Mouse (Mus musculus) neural tube, embryonic 15.5 days (tissue): ENCODE data around the gene Lpp. TPM values are rescaled to one million over a fixed set of nuclear protein-coding genes. Genes with fewer than 3 reads are reported as not detected.

ENCODE experiments used
- ATAC-seq: fragments of 200-750 bp; cut with Nextera tagmentation; 2 replicates; pipeline ENCODE4 v1.8.0; 2017; ENCODE audit warnings: mild to moderate bottlenecking, moderate TSS enrichment, moderate library complexity; ENCODE audit not compliant: low FRiP score
- H3K27ac ChIP-seq: fragments of 300-500 bp; sonication (generic); replicated peaks from 2 replicates; pipeline ENCODE4 v1.5.1; 2015; ENCODE audit warnings: mild to moderate bottlenecking, inconsistent platforms
- H3K27me3 ChIP-seq: fragments of 300-500 bp; sonication (generic); replicated peaks from 2 replicates; pipeline ENCODE4 v1.6.1; 2015; ENCODE audit warnings: inconsistent platforms
- H3K36me3 ChIP-seq: fragments of 300-500 bp; sonication (generic); 2 replicates; pipeline ENCODE4 v1.6.1; 2015; ENCODE audit warnings: inconsistent platforms
- H3K4me1 ChIP-seq: fragments of 300-500 bp; sonication (generic); 2 replicates; pipeline ENCODE4 v1.6.1; 2015; ENCODE audit warnings: inconsistent platforms
- H3K4me2 ChIP-seq: fragments of 300-500 bp; sonication (generic); 2 replicates; pipeline ENCODE4 v1.6.1; 2015; ENCODE audit warnings: inconsistent platforms, mild to moderate bottlenecking, moderate library complexity
- H3K4me3 ChIP-seq: fragments of 300-500 bp; sonication (generic); replicated peaks from 2 replicates; pipeline ENCODE4 v1.5.1; 2015; ENCODE audit warnings: mild to moderate bottlenecking, inconsistent platforms
- H3K9ac ChIP-seq: fragments of 300-500 bp; sonication (generic); replicated peaks from 2 replicates; pipeline ENCODE4 v1.6.1; 2015; ENCODE audit warnings: mild to moderate bottlenecking, inconsistent platforms
- H3K9me3 ChIP-seq: fragments of 300-500 bp; sonication (generic); replicated peaks from 2 replicates; pipeline ENCODE4 v1.6.1; 2016; ENCODE audit warnings: inconsistent platforms
- WGBS: fragments of 180-500 bp; shearing (Covaris S2); methylation state at CpG from one replicate; pipeline ENCODE4 v1.1.7; 2015; ENCODE audit warnings: mixed read lengths; 5-methylcytosine and 5-hydroxymethylcytosine counted together
- polyA plus RNA-seq: library from polyadenylated mRNA; unstranded; fragments of >200 nt; fragmentation: Nextera tagmentation; extraction: Ambion mirVana; gene quantifications from 2 replicates; pipeline ENCODE4 v1.2.1, GENCODE M21; 2015

Gene Lpp
- polyA plus RNA-seq, 1 experiment from 2014 or later = 10.6 TPM

GRCm38 (mm10) chr16:24535221-24535620 is 141.9 kb downstream of the Lpp start:
- 90% methylated on average over 6 of the region's 6 CpGs for WGBS
- Histone ChIP-seq H3K36me3 (no peaks in the 10 kb centered on the region), H3K27ac (no peak overlapping the region), H3K27me3 (no peaks in the 10 kb centered on the region), H3K9ac (no peak overlapping the region), H3K9me3 (no peaks in the 10 kb centered on the region), H3K4me1 (no peaks in the 10 kb centered on the region), H3K4me3 (no peak overlapping the region), H3K4me2 (no peak overlapping the region)
- ATAC-seq = no peak

- Histone ChIP-seq H3K4me2 (no peak overlapping the region), H3K27me3 (no peaks in the 10 kb centered on the region), H3K36me3 (no peaks in the 10 kb centered on the region), H3K9ac (no peak overlapping the region), H3K4me3 (no peak overlapping the region), H3K27ac (no peak overlapping the region), H3K4me1 (no peaks in the 10 kb centered on the region), H3K9me3 (no peaks in the 10 kb centered on the region)
- ATAC-seq = no peak
- 70% methylated on average over 7 of the region's 7 CpGs for WGBS
Measured at GRCm38 (mm10) chr16:24536261-24536660, 143.0 kb downstream of the Lpp start.

GRCm38 (mm10) chr16:24539003-24539402 is 145.7 kb downstream of the Lpp start:
- Histone ChIP-seq H3K4me1 (no peaks in the 10 kb centered on the region), H3K9ac (no peak overlapping the region), H3K27me3 (no peaks in the 10 kb centered on the region), H3K4me3 (no peak overlapping the region), H3K27ac (no peak overlapping the region), H3K4me2 (no peak overlapping the region), H3K36me3 (no peaks in the 10 kb centered on the region), H3K9me3 (no peaks in the 10 kb centered on the region)
- ATAC-seq = no peak
- WGBS = 90% methylated on average over 4 of the region's 4 CpGs

- ATAC-seq = no peak
- Histone ChIP-seq H3K36me3 (no peaks in the 10 kb centered on the region), H3K4me3 (no peak overlapping the region), H3K4me1 (no peaks in the 10 kb centered on the region), H3K4me2 (no peak overlapping the region), H3K27me3 (no peaks in the 10 kb centered on the region), H3K9ac (no peak overlapping the region), H3K9me3 (no peaks in the 10 kb centered on the region), H3K27ac (no peak overlapping the region)
- WGBS = 80% methylated on average over 7 of the region's 7 CpGs
Measured at GRCm38 (mm10) chr16:24542864-24543263, 149.6 kb downstream of the Lpp start.

- Histone ChIP-seq H3K27ac (no peak overlapping the region), H3K4me2 (no peak overlapping the region), H3K9ac (no peak overlapping the region), H3K27me3 (no peaks in the 10 kb centered on the region), H3K4me1 (no peaks in the 10 kb centered on the region), H3K4me3 (no peak overlapping the region), H3K9me3 (no peaks in the 10 kb centered on the region), H3K36me3 (no peaks in the 10 kb centered on the region)
- WGBS = 86% methylated on average over 5 of the region's 5 CpGs
- ATAC-seq = no peak
Measured at GRCm38 (mm10) chr16:24545366-24545765, 152.1 kb downstream of the Lpp start.

- no peak for ATAC-seq
- Histone ChIP-seq H3K4me1 (no peaks in the 10 kb centered on the region), H3K4me2 (no peak overlapping the region), H3K9ac (no peak overlapping the region), H3K36me3 (no peaks in the 10 kb centered on the region), H3K27me3 (no peaks in the 10 kb centered on the region), H3K27ac (no peak overlapping the region), H3K4me3 (no peak overlapping the region), H3K9me3 (no peaks in the 10 kb centered on the region)
- WGBS = 96% methylated on average over 4 of the region's 4 CpGs
Measured at GRCm38 (mm10) chr16:24558458-24558857, 165.2 kb downstream of the Lpp start.

GRCm38 (mm10) chr16:24559811-24560210 is 166.5 kb downstream of the Lpp start:
- no peak overlapping the region for H3K4me3 ChIP-seq
- 91% methylated on average over 4 of the region's 4 CpGs for WGBS
- no peak for ATAC-seq

GRCm38 (mm10) chr16:24560998-24561397 is 167.7 kb downstream of the Lpp start:
- Histone ChIP-seq H3K9me3 (no peaks in the 10 kb centered on the region), H3K4me3 (no peak overlapping the region), H3K4me2 (no peak overlapping the region), H3K36me3 (no peaks in the 10 kb centered on the region), H3K27me3 (no peaks in the 10 kb centered on the region), H3K4me1 (no peaks in the 10 kb centered on the region), H3K27ac (no peak overlapping the region), H3K9ac (no peak overlapping the region)
- no peak for ATAC-seq
- WGBS = 85% methylated on average over 2 of the region's 2 CpGs

More at GRCm38 (mm10) chr16:24559811-24560210, 166.5 kb downstream of the Lpp start:
- H3K4me2 ChIP-seq = no peak overlapping the region
- H3K27me3 ChIP-seq = no peaks in the 10 kb centered on the region
- no peaks in the 10 kb centered on the region for H3K36me3 ChIP-seq
- no peak overlapping the region for H3K27ac ChIP-seq
- H3K4me1 ChIP-seq = no peaks in the 10 kb centered on the region
- H3K9ac ChIP-seq = no peak overlapping the region
- H3K9me3 ChIP-seq = no peaks in the 10 kb centered on the region

GRCm38 (mm10) chr16:24561602-24562001 is 168.3 kb downstream of the Lpp start:
- ATAC-seq = no peak

GRCm38 (mm10) chr16:24565311-24565710 is 172.0 kb downstream of the Lpp start:
- Histone ChIP-seq H3K4me1 (peaks cover 3% of the 10 kb centered on the region; the same call in 1 of the 2 replicates), H3K4me3 (no peak overlapping the region), H3K36me3 (no peaks in the 10 kb centered on the region), H3K27me3 (no peaks in the 10 kb centered on the region), H3K9me3 (no peaks in the 10 kb centered on the region), H3K4me2 (no peak overlapping the region), H3K9ac (no peak overlapping the region), H3K27ac (no peak overlapping the region)
- WGBS = 90% methylated on average over 7 of the region's 7 CpGs
- ATAC-seq = no peak

More at GRCm38 (mm10) chr16:24561602-24562001, 168.3 kb downstream of the Lpp start:
- no peak overlapping the region for H3K9ac ChIP-seq
- H3K36me3 ChIP-seq = no peaks in the 10 kb centered on the region
- WGBS = 87% methylated on average over 4 of the region's 4 CpGs
- H3K4me2 ChIP-seq = no peak overlapping the region
- no peaks in the 10 kb centered on the region for H3K9me3 ChIP-seq
- H3K4me3 ChIP-seq = no peak overlapping the region
- H3K27me3 ChIP-seq = no peaks in the 10 kb centered on the region
- peaks cover 3% of the 10 kb centered on the region; the same call in 1 of the 2 replicates for H3K4me1 ChIP-seq
- H3K27ac ChIP-seq = no peak overlapping the region

- 61% methylated on average over 3 of the region's 3 CpGs for WGBS
- Histone ChIP-seq H3K4me3 (no peak overlapping the region), H3K27ac (no peak overlapping the region), H3K27me3 (no peaks in the 10 kb centered on the region), H3K36me3 (no peaks in the 10 kb centered on the region), H3K9ac (no peak overlapping the region), H3K4me1 (peaks cover 3% of the 10 kb centered on the region; the same call in 1 of the 2 replicates), H3K9me3 (no peaks in the 10 kb centered on the region), H3K4me2 (no peak overlapping the region)
- ATAC-seq = no peak
Measured at GRCm38 (mm10) chr16:24566277-24566676, 173.0 kb downstream of the Lpp start.

GRCm38 (mm10) chr16:24567562-24567961 is 174.3 kb downstream of the Lpp start:
- Histone ChIP-seq H3K4me2 (no peak overlapping the region), H3K36me3 (no peaks in the 10 kb centered on the region), H3K27me3 (no peaks in the 10 kb centered on the region), H3K4me1 (peaks cover 3% of the 10 kb centered on the region; the same call in 1 of the 2 replicates), H3K4me3 (no peak overlapping the region), H3K9me3 (no peaks in the 10 kb centered on the region), H3K27ac (no peak overlapping the region), H3K9ac (no peak overlapping the region)
- WGBS = 82% methylated on average over 3 of the region's 3 CpGs
- ATAC-seq = no peak

- Histone ChIP-seq H3K4me1 (peaks cover 3% of the 10 kb centered on the region; the same call in 1 of the 2 replicates), H3K27me3 (no peaks in the 10 kb centered on the region), H3K27ac (no peak overlapping the region), H3K4me2 (no peak overlapping the region), H3K4me3 (no peak overlapping the region), H3K9me3 (no peaks in the 10 kb centered on the region), H3K36me3 (no peaks in the 10 kb centered on the region), H3K9ac (no peak overlapping the region)
- no peak for ATAC-seq
- 85% methylated on average over 3 of the region's 3 CpGs for WGBS
Measured at GRCm38 (mm10) chr16:24568061-24568460, 174.8 kb downstream of the Lpp start.
